Mouse (Mus musculus) midbrain, embryonic 16.5 days (tissue): ENCODE results near the gene Rxra. TPM values are rescaled to one million over a fixed set of nuclear protein-coding genes. Genes with fewer than 3 reads are reported as not detected.

Experiments used
- ATAC-seq: fragments of 200-750 bp; cut with Nextera tagmentation; 2 replicates; pipeline ENCODE4 v1.8.0; 2017; ENCODE audit warnings: moderate TSS enrichment
- H3K27ac ChIP-seq: fragments of 300-500 bp; sonication (generic); 2 replicates; pipeline ENCODE4 v1.5.1; 2014; ENCODE audit warnings: mild to moderate bottlenecking, low read length, mixed read lengths
- H3K27me3 ChIP-seq: fragments of 300-500 bp; sonication (generic); 2 replicates; pipeline ENCODE4 v1.6.1; 2014; ENCODE audit warnings: low read depth, low read length, mixed read lengths; ENCODE audit not compliant: control insufficient read depth, insufficient read depth
- H3K36me3 ChIP-seq: fragments of 300-500 bp; sonication (generic); 2 replicates; pipeline ENCODE4 v1.6.1; 2014; ENCODE audit warnings: mild to moderate bottlenecking, low read length, moderate library complexity, mixed read lengths; ENCODE audit not compliant: control insufficient read depth, insufficient read depth
- H3K4me1 ChIP-seq: fragments of 300-500 bp; sonication (generic); 2 replicates; pipeline ENCODE4 v1.6.1; 2014; ENCODE audit warnings: mild to moderate bottlenecking, low read length, mixed read lengths; ENCODE audit not compliant: control insufficient read depth, insufficient read depth
- H3K4me2 ChIP-seq: fragments of 300-500 bp; sonication (generic); 2 replicates; pipeline ENCODE4 v1.6.1; 2014; ENCODE audit warnings: mild to moderate bottlenecking, low read length, mixed read lengths
- H3K4me3 ChIP-seq: fragments of 300-500 bp; sonication (generic); 2 replicates; pipeline ENCODE4 v1.5.1; 2014; ENCODE audit warnings: low read depth, mild to moderate bottlenecking, low read length, moderate library complexity, mixed read lengths
- H3K9ac ChIP-seq: fragments of 300-500 bp; sonication (generic); 2 replicates; pipeline ENCODE4 v1.6.1; 2014; ENCODE audit warnings: low read depth, low read length, mixed read lengths
- H3K9me3 ChIP-seq: fragments of 300-500 bp; sonication (generic); replicated peaks from 2 replicates; pipeline ENCODE4 v1.6.1; 2014; ENCODE audit warnings: mild to moderate bottlenecking, low read length, mixed read lengths; ENCODE audit not compliant: control insufficient read depth, poor library complexity, severe bottlenecking
- WGBS: fragments of 180-500 bp; shearing (Covaris S2); extraction: QIAGEN DNeasy Blood & Tissue Kit; methylation state at CpG from one replicate; pipeline ENCODE4 v1.1.7; 2014; 5-methylcytosine and 5-hydroxymethylcytosine counted together
- polyA plus RNA-seq: library from polyadenylated mRNA; unstranded; fragments of >200 nt; fragmentation: Nextera tagmentation; extraction: Ambion mirVana; gene quantifications from 2 replicates; pipeline ENCODE4 v1.2.1, GENCODE M21; 2015

Gene Rxra
- polyA plus RNA-seq, 1 experiment from 2014 or later: 2.5 TPM

- WGBS: 92% methylated on average over 6 of the region's 6 CpGs
- H3K4me1 ChIP-seq: peaks cover 2% of the 10 kb centered on the region; the same call in 1 of the 2 replicates
- H3K4me3 ChIP-seq: no peak overlapping the region
- no peaks in the 10 kb centered on the region for H3K27me3 ChIP-seq
- H3K9me3 ChIP-seq: peaks cover 2% of the 10 kb centered on the region; the same call in 1 of the 2 replicates
- H3K27ac ChIP-seq: no peak overlapping the region
- no peak overlapping the region for H3K9ac ChIP-seq
- no peak overlapping the region for H3K4me2 ChIP-seq
- H3K36me3 ChIP-seq: no peaks in the 10 kb centered on the region
- no peak for ATAC-seq
These were observed 11.0 kb upstream of the Rxra start for GRCm38 (mm10) chr2:27665284-27665683.

DNA sequence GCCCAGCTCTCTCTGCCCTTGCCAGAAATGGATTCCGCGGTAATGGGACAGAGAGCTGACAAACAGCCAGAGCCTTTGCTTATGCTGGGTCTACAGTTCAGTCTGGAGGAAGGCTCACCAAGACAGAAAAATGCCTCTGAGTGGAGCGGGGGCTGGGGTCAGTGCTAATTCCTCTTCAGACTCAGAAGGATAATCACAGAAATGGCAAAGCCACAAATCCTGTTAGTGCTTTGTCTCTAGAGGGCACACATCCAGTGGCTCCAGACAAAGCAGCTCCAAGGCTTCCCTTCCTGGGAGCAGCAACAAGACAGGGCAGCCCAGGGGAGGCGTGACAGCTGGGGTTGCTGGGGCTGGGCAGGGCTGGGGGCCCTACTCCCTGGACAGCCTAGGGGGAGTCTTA lies 9.5 kb upstream of the Rxra start:
- Histone ChIP-seq H3K27ac (no peak overlapping the region), H3K4me3 (no peak overlapping the region), H3K4me2 (no peak overlapping the region), H3K27me3 (no peaks in the 10 kb centered on the region), H3K9ac (no peak overlapping the region), H3K36me3 (no peaks in the 10 kb centered on the region), H3K4me1 (peaks cover 5% of the 10 kb centered on the region; the same call in 1 of the 2 replicates), H3K9me3 (no peaks in the 10 kb centered on the region)
- WGBS: 18% methylated on average over 4 of the region's 4 CpGs
- ATAC-seq: peak; percentile 51; the same call in 1 of the 2 replicates

DNA sequence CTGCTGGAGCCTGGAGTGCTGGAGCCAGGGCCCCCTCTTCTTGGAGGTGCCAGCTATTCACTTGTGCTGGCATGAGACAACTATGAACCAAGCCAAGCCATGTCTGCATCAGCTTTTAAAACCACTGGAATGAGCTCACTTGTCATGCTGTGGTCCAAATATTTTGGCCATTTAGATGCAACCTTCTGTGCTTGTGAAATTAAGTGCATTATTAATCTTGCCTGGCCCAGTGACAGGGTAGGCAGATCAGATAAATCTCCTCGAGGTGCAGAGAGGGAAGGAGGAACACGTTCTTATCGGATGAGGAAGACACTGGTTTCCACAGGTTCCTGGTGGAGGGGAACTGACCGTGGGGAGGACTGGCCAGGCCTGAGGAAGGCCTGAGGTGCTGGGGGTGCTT lies 8.6 kb upstream of the Rxra start:
- ATAC-seq: no peak
- peaks cover 5% of the 10 kb centered on the region; the same call in 1 of the 2 replicates for H3K4me1 ChIP-seq
- no peak overlapping the region for H3K4me2 ChIP-seq
- WGBS: 82% methylated on average over 4 of the region's 4 CpGs
- H3K27me3 ChIP-seq: no peaks in the 10 kb centered on the region
- H3K9me3 ChIP-seq: no peaks in the 10 kb centered on the region
- no peak overlapping the region for H3K27ac ChIP-seq
- no peaks in the 10 kb centered on the region for H3K36me3 ChIP-seq
- H3K4me3 ChIP-seq: no peak overlapping the region
- H3K9ac ChIP-seq: no peak overlapping the region

DNA sequence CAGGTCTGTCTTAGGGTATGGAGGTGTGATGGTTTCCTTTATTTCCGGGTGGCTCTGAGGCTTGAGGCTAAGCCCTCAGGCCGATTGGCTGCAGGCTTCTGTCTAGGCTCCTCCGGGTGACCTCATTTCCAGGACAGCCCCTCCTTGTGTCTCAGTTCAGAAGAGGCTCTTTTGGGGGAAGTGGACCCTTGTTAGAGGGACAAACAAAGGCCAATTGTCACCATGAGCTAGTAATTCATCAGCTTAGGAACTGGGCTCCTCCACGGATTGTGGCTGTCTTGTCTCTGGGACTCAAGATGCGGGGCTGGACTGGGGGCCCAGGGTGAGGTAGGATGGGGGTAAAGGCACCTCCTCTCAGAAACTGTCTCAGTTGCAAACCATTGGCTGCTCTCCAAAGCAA lies 5.5 kb upstream of the Rxra start:
- Histone ChIP-seq H3K36me3 (no peaks in the 10 kb centered on the region), H3K27ac (no peak overlapping the region), H3K9ac (no peak overlapping the region), H3K27me3 (no peaks in the 10 kb centered on the region), H3K4me2 (no peak overlapping the region), H3K4me3 (no peak overlapping the region), H3K9me3 (no peaks in the 10 kb centered on the region), H3K4me1 (peaks cover 5% of the 10 kb centered on the region; the same call in 1 of the 2 replicates)
- no peak for ATAC-seq
- 31% methylated on average over 5 of the region's 5 CpGs for WGBS

- H3K9ac ChIP-seq: 0 out of 2 replicates have a peak overlapping the region, but pooled peaks have one; percentile 5
- no peaks in the 10 kb centered on the region for H3K36me3 ChIP-seq
- no peak overlapping the region for H3K4me3 ChIP-seq
- peaks cover 9% of the 10 kb centered on the region; the same call in 1 of the 2 replicates for H3K4me1 ChIP-seq
- H3K27ac ChIP-seq: no peak overlapping the region
- 0 out of 2 replicates have a peak, but pooled peaks have one; percentile 18 for ATAC-seq
- no peak overlapping the region for H3K4me2 ChIP-seq
- H3K27me3 ChIP-seq: no peaks in the 10 kb centered on the region
- WGBS: 18% methylated on average over 3 of the region's 3 CpGs
- H3K9me3 ChIP-seq: no peaks in the 10 kb centered on the region
These were observed 4.6 kb upstream of the Rxra start for GRCm38 (mm10) chr2:27671633-27672091.

- H3K36me3 ChIP-seq: no peaks in the 10 kb centered on the region
- H3K4me2 ChIP-seq: peak overlapping the region; percentile 76
- H3K9me3 ChIP-seq: no peaks in the 10 kb centered on the region
- under 1% methylated on average over 34 of the region's 106 CpGs for WGBS
- H3K27me3 ChIP-seq: no peaks in the 10 kb centered on the region
- peak; percentile 49 for ATAC-seq
- peak overlapping the region; percentile 76 for H3K9ac ChIP-seq
- H3K4me3 ChIP-seq: peak overlapping the region; percentile 80
- H3K27ac ChIP-seq: peak overlapping the region; percentile 81
- H3K4me1 ChIP-seq: peaks cover 29% of the 10 kb centered on the region
These were observed 462 bp downstream of the Rxra start for GRCm38 (mm10) chr2:27676478-27677325.

GRCm38 (mm10) chr2:27677411-27678310 lies 1.4 kb downstream of the Rxra start:
- Histone ChIP-seq H3K27ac (peak overlapping the region; percentile 81), H3K9me3 (no peaks in the 10 kb centered on the region), H3K9ac (peak overlapping the region; percentile 76), H3K4me2 (peak overlapping the region; percentile 76), H3K4me3 (peak overlapping the region; percentile 80), H3K4me1 (peaks cover 32% of the 10 kb centered on the region), H3K36me3 (no peaks in the 10 kb centered on the region), H3K27me3 (no peaks in the 10 kb centered on the region)
- ATAC-seq: peak; percentile 31; the same call in 1 of the 2 replicates
- under 1% methylated on average over 53 of the region's 77 CpGs for WGBS

DNA sequence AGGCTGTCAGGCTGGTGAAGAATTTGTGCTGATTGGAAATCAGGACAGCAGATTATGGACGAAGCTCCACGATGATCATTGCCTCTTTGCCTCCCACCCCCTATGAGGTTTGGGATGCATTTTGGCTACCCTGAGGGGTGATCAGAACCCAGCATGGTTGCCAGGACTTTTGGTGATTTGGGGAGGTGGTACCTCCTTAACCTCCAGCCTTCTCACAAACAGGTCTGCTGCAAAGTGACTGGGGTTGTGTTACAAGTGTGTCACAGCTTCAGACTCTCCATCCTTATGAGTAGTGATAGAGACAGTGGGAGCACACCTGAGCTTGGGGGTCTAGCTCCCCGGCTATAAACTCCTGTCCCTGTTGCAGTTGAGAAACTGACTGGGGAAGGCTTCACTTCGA lies 2.1 kb downstream of the Rxra start:
- no peaks in the 10 kb centered on the region for H3K9me3 ChIP-seq
- peak overlapping the region; percentile 80 for H3K4me3 ChIP-seq
- H3K9ac ChIP-seq: peak overlapping the region; percentile 76
- no peaks in the 10 kb centered on the region for H3K27me3 ChIP-seq
- peaks cover 32% of the 10 kb centered on the region for H3K4me1 ChIP-seq
- no peak for ATAC-seq
- H3K27ac ChIP-seq: no peak overlapping the region
- H3K4me2 ChIP-seq: peak overlapping the region; percentile 76
- WGBS: 9% methylated on average over 4 of the region's 4 CpGs
- H3K36me3 ChIP-seq: no peaks in the 10 kb centered on the region
